Mouse (Mus musculus): ENCODE measurements around the gene Gosr2. TPM values are rescaled to one million over a fixed set of nuclear protein-coding genes. Genes with fewer than 3 reads are reported as not detected.

Gene Gosr2
- polyA plus RNA-seq, 1 experiment from 2014 or later = 75.1 TPM

GRCm38 (mm10) chr11:103698226-103698625 lies 528 bp upstream of the Gosr2 start:
- no peaks in the 10 kb centered on the region; the same call in 1 of the 2 replicates for H3K4me1 ChIP-seq (ENCODE audit: control insufficient read depth, insufficient read depth, low read length)
- peak overlapping the region; percentile 80 for H3K4me3 ChIP-seq (replicated peaks; ENCODE audit: low read length)
- H3K9me3 ChIP-seq (replicated peaks; ENCODE audit: control insufficient read depth, low read length) = no peaks in the 10 kb centered on the region
- peak overlapping the region; percentile 99 for H3K27ac ChIP-seq (ENCODE audit: low read length)
- no peak for ATAC-seq (ENCODE audit: insufficient read depth, low FRiP score)
- peak overlapping the region; percentile 68 for H3K4me2 ChIP-seq (ENCODE audit: low read depth, low read length)
- 64% methylated on average over 2 of the region's 2 CpGs for WGBS
- no peaks in the 10 kb centered on the region for H3K36me3 ChIP-seq (ENCODE audit: control insufficient read depth, insufficient read depth, low read length)
- H3K9ac ChIP-seq (ENCODE audit: low read length) = peak overlapping the region; percentile 92
- no peaks in the 10 kb centered on the region for H3K27me3 ChIP-seq (ENCODE audit: control insufficient read depth, insufficient read depth, low read length)

GRCm38 (mm10) chr11:103696851-103697564 lies 690 bp downstream of the Gosr2 start:
- ATAC-seq (ENCODE audit: insufficient read depth, low FRiP score) = peak; percentile 53
- Histone ChIP-seq H3K27ac (ENCODE audit: low read length) (peak overlapping the region; percentile 99), H3K4me3 (replicated peaks; ENCODE audit: low read length) (peak overlapping the region; percentile 80), H3K36me3 (ENCODE audit: control insufficient read depth, insufficient read depth, low read length) (no peaks in the 10 kb centered on the region), H3K9ac (ENCODE audit: low read length) (peak overlapping the region; percentile 92), H3K27me3 (ENCODE audit: control insufficient read depth, insufficient read depth, low read length) (no peaks in the 10 kb centered on the region), H3K4me1 (ENCODE audit: control insufficient read depth, insufficient read depth, low read length) (no peaks in the 10 kb centered on the region; the same call in 1 of the 2 replicates), H3K4me2 (ENCODE audit: low read depth, low read length) (peak overlapping the region; percentile 68), H3K9me3 (replicated peaks; ENCODE audit: control insufficient read depth, low read length) (no peaks in the 10 kb centered on the region)
- under 1% methylated on average over 18 of the region's 18 CpGs for WGBS

GRCm38 (mm10) chr11:103693241-103693640 lies 4.5 kb downstream of the Gosr2 start:
- WGBS = 58% methylated on average over 1 of the region's 1 CpGs
- Histone ChIP-seq H3K4me1 (ENCODE audit: control insufficient read depth, insufficient read depth, low read length) (no peaks in the 10 kb centered on the region; the same call in 1 of the 2 replicates), H3K27ac (ENCODE audit: low read length) (no peak overlapping the region), H3K9me3 (replicated peaks; ENCODE audit: control insufficient read depth, low read length) (no peaks in the 10 kb centered on the region), H3K27me3 (ENCODE audit: control insufficient read depth, insufficient read depth, low read length) (no peaks in the 10 kb centered on the region), H3K36me3 (ENCODE audit: control insufficient read depth, insufficient read depth, low read length) (no peaks in the 10 kb centered on the region), H3K4me2 (ENCODE audit: low read depth, low read length) (no peak overlapping the region), H3K4me3 (replicated peaks; ENCODE audit: low read length) (no peak overlapping the region), H3K9ac (ENCODE audit: low read length) (no peak overlapping the region)
- no peak for ATAC-seq (ENCODE audit: insufficient read depth, low FRiP score)

- Histone ChIP-seq H3K4me1 (ENCODE audit: control insufficient read depth, insufficient read depth, low read length) (no peaks in the 10 kb centered on the region), H3K27ac (ENCODE audit: low read length) (no peak overlapping the region), H3K4me2 (ENCODE audit: low read depth, low read length) (no peak overlapping the region), H3K4me3 (replicated peaks; ENCODE audit: low read length) (no peak overlapping the region), H3K36me3 (ENCODE audit: control insufficient read depth, insufficient read depth, low read length) (peaks cover 10% of the 10 kb centered on the region; the same call in 1 of the 2 replicates), H3K27me3 (ENCODE audit: control insufficient read depth, insufficient read depth, low read length) (no peaks in the 10 kb centered on the region), H3K9ac (ENCODE audit: low read length) (no peak overlapping the region), H3K9me3 (replicated peaks; ENCODE audit: control insufficient read depth, low read length) (no peaks in the 10 kb centered on the region)
- 86% methylated on average over 1 of the region's 1 CpGs for WGBS
- ATAC-seq (ENCODE audit: insufficient read depth, low FRiP score) = no peak
Measured at GRCm38 (mm10) chr11:103691036-103691435, 6.7 kb downstream of the Gosr2 start.

- Histone ChIP-seq H3K9me3 (replicated peaks; ENCODE audit: control insufficient read depth, low read length) (no peaks in the 10 kb centered on the region), H3K27ac (ENCODE audit: low read length) (no peak overlapping the region), H3K4me1 (ENCODE audit: control insufficient read depth, insufficient read depth, low read length) (no peaks in the 10 kb centered on the region), H3K27me3 (ENCODE audit: control insufficient read depth, insufficient read depth, low read length) (no peaks in the 10 kb centered on the region), H3K9ac (ENCODE audit: low read length) (no peak overlapping the region), H3K36me3 (ENCODE audit: control insufficient read depth, insufficient read depth, low read length) (peaks cover 13% of the 10 kb centered on the region; the same call in 1 of the 2 replicates), H3K4me2 (ENCODE audit: low read depth, low read length) (no peak overlapping the region), H3K4me3 (replicated peaks; ENCODE audit: low read length) (no peak overlapping the region)
- no peak for ATAC-seq (ENCODE audit: insufficient read depth, low FRiP score)
- WGBS = 48% methylated on average over 3 of the region's 3 CpGs
Measured at GRCm38 (mm10) chr11:103688980-103689378, 8.7 kb downstream of the Gosr2 start.

GRCm38 (mm10) chr11:103688271-103688979 lies 9.3 kb downstream of the Gosr2 start:
- 65% methylated on average over 6 of the region's 6 CpGs for WGBS
- no peak overlapping the region for H3K9ac ChIP-seq (ENCODE audit: low read length)
- no peak overlapping the region for H3K27ac ChIP-seq (ENCODE audit: low read length)

GRCm38 (mm10) chr11:103686706-103687105 lies 11.0 kb downstream of the Gosr2 start:
- Histone ChIP-seq H3K36me3 (ENCODE audit: control insufficient read depth, insufficient read depth, low read length) (peaks cover 26% of the 10 kb centered on the region), H3K9ac (ENCODE audit: low read length) (no peak overlapping the region), H3K4me2 (ENCODE audit: low read depth, low read length) (no peak overlapping the region), H3K27me3 (ENCODE audit: control insufficient read depth, insufficient read depth, low read length) (no peaks in the 10 kb centered on the region), H3K27ac (ENCODE audit: low read length) (no peak overlapping the region), H3K4me3 (replicated peaks; ENCODE audit: low read length) (no peak overlapping the region), H3K9me3 (replicated peaks; ENCODE audit: control insufficient read depth, low read length) (no peaks in the 10 kb centered on the region), H3K4me1 (ENCODE audit: control insufficient read depth, insufficient read depth, low read length) (no peaks in the 10 kb centered on the region)
- no peak for ATAC-seq (ENCODE audit: insufficient read depth, low FRiP score)
- WGBS = 78% methylated on average over 6 of the region's 6 CpGs

More at GRCm38 (mm10) chr11:103688271-103688979, 9.3 kb downstream of the Gosr2 start:
- H3K27me3 ChIP-seq (ENCODE audit: control insufficient read depth, insufficient read depth, low read length) = no peaks in the 10 kb centered on the region
- no peaks in the 10 kb centered on the region for H3K9me3 ChIP-seq (replicated peaks; ENCODE audit: control insufficient read depth, low read length)
- no peak overlapping the region for H3K4me2 ChIP-seq (ENCODE audit: low read depth, low read length)
- H3K4me1 ChIP-seq (ENCODE audit: control insufficient read depth, insufficient read depth, low read length) = no peaks in the 10 kb centered on the region
- H3K4me3 ChIP-seq (replicated peaks; ENCODE audit: low read length) = no peak overlapping the region
- H3K36me3 ChIP-seq (ENCODE audit: control insufficient read depth, insufficient read depth, low read length) = peaks cover 18% of the 10 kb centered on the region
- ATAC-seq (ENCODE audit: insufficient read depth, low FRiP score) = no peak

GRCm38 (mm10) chr11:103685261-103685736 lies 12.4 kb downstream of the Gosr2 start:
- no peak for ATAC-seq (ENCODE audit: insufficient read depth, low FRiP score)
- no peaks in the 10 kb centered on the region for H3K27me3 ChIP-seq (ENCODE audit: control insufficient read depth, insufficient read depth, low read length)
- H3K36me3 ChIP-seq (ENCODE audit: control insufficient read depth, insufficient read depth, low read length) = peaks cover 26% of the 10 kb centered on the region
- WGBS = 85% methylated on average over 7 of the region's 7 CpGs
- H3K4me1 ChIP-seq (ENCODE audit: control insufficient read depth, insufficient read depth, low read length) = no peaks in the 10 kb centered on the region
- H3K4me3 ChIP-seq (replicated peaks; ENCODE audit: low read length) = no peak overlapping the region
- no peak overlapping the region for H3K4me2 ChIP-seq (ENCODE audit: low read depth, low read length)
- H3K9me3 ChIP-seq (replicated peaks; ENCODE audit: control insufficient read depth, low read length) = no peaks in the 10 kb centered on the region
- H3K9ac ChIP-seq (ENCODE audit: low read length) = no peak overlapping the region
- no peak overlapping the region for H3K27ac ChIP-seq (ENCODE audit: low read length)

GRCm38 (mm10) chr11:103683667-103684334 lies 13.9 kb downstream of the Gosr2 start:
- no peak for ATAC-seq (ENCODE audit: insufficient read depth, low FRiP score)
- Histone ChIP-seq H3K9me3 (replicated peaks; ENCODE audit: control insufficient read depth, low read length) (no peaks in the 10 kb centered on the region), H3K27ac (ENCODE audit: low read length) (no peak overlapping the region), H3K9ac (ENCODE audit: low read length) (no peak overlapping the region), H3K36me3 (ENCODE audit: control insufficient read depth, insufficient read depth, low read length) (peaks cover 32% of the 10 kb centered on the region), H3K27me3 (ENCODE audit: control insufficient read depth, insufficient read depth, low read length) (no peaks in the 10 kb centered on the region), H3K4me2 (ENCODE audit: low read depth, low read length) (no peak overlapping the region), H3K4me3 (replicated peaks; ENCODE audit: low read length) (no peak overlapping the region), H3K4me1 (ENCODE audit: control insufficient read depth, insufficient read depth, low read length) (no peaks in the 10 kb centered on the region)
- WGBS = 79% methylated on average over 11 of the region's 11 CpGs
